Mouse (Mus musculus): Measurements from ENCODE around the gene Chl1. TPM values are rescaled to one million over a fixed set of nuclear protein-coding genes. Genes with fewer than 3 reads are reported as not detected.
A peak's percentile ranks its signal among the peaks of the same experiment; 100 is the strongest.

Chl1 gene
- polyA plus RNA-seq, 1 experiment from 2014 or later: 0.06 TPM

- Histone ChIP-seq H3K27ac (replicated peaks) (no peak overlapping the region), H3K4me3 (replicated peaks) (no peak overlapping the region), H3K9me3 (replicated peaks) (no peaks in the 10 kb centered on the region), H3K4me2 (no peak overlapping the region), H3K36me3 (replicated peaks) (no peaks in the 10 kb centered on the region), H3K9ac (no peak overlapping the region), H3K27me3 (no peaks in the 10 kb centered on the region), H3K4me1 (replicated peaks) (no peaks in the 10 kb centered on the region)
- ATAC-seq (ENCODE audit: insufficient read depth): no peak
- 67% methylated on average over 3 of the region's 3 CpGs for WGBS (ENCODE audit: insufficient replicate concordance)
These were observed 162.7 kb downstream of the Chl1 start for GRCm38 (mm10) chr6:103673111-103673510.

- Histone ChIP-seq H3K4me1 (replicated peaks) (no peaks in the 10 kb centered on the region), H3K9ac (no peak overlapping the region), H3K9me3 (replicated peaks) (no peaks in the 10 kb centered on the region), H3K4me3 (replicated peaks) (no peak overlapping the region), H3K27ac (replicated peaks) (no peak overlapping the region), H3K27me3 (no peaks in the 10 kb centered on the region), H3K4me2 (no peak overlapping the region), H3K36me3 (replicated peaks) (no peaks in the 10 kb centered on the region)
- ATAC-seq (ENCODE audit: insufficient read depth): no peak
- WGBS (ENCODE audit: insufficient replicate concordance): 49% methylated on average over 6 of the region's 6 CpGs
These were observed 163.9 kb downstream of the Chl1 start for GRCm38 (mm10) chr6:103674332-103674731.

- ATAC-seq (ENCODE audit: insufficient read depth): no peak
- Histone ChIP-seq H3K36me3 (replicated peaks) (no peaks in the 10 kb centered on the region), H3K9me3 (replicated peaks) (no peaks in the 10 kb centered on the region), H3K9ac (no peak overlapping the region), H3K4me3 (replicated peaks) (no peak overlapping the region), H3K27ac (replicated peaks) (no peak overlapping the region), H3K4me1 (replicated peaks) (no peaks in the 10 kb centered on the region), H3K27me3 (no peaks in the 10 kb centered on the region), H3K4me2 (no peak overlapping the region)
- 78% methylated on average over 2 of the region's 2 CpGs for WGBS (ENCODE audit: insufficient replicate concordance)
These were observed 164.8 kb downstream of the Chl1 start for GRCm38 (mm10) chr6:103675145-103675544.

- H3K27me3 ChIP-seq: no peaks in the 10 kb centered on the region
- no peak overlapping the region for H3K27ac ChIP-seq (replicated peaks)
- no peaks in the 10 kb centered on the region for H3K4me1 ChIP-seq (replicated peaks)
- H3K9me3 ChIP-seq (replicated peaks): no peaks in the 10 kb centered on the region
- no peaks in the 10 kb centered on the region for H3K36me3 ChIP-seq (replicated peaks)
- ATAC-seq (ENCODE audit: insufficient read depth): no peak
- H3K4me3 ChIP-seq (replicated peaks): no peak overlapping the region
- 82% methylated on average over 5 of the region's 5 CpGs for WGBS (ENCODE audit: insufficient replicate concordance)
- no peak overlapping the region for H3K4me2 ChIP-seq
- H3K9ac ChIP-seq: no peak overlapping the region
These were observed 166.3 kb downstream of the Chl1 start for GRCm38 (mm10) chr6:103676664-103677063.

GRCm38 (mm10) chr6:103677072-103677471 lies 166.7 kb downstream of the Chl1 start:
- Histone ChIP-seq H3K27me3 (no peaks in the 10 kb centered on the region), H3K4me1 (replicated peaks) (no peaks in the 10 kb centered on the region), H3K4me2 (no peak overlapping the region), H3K27ac (replicated peaks) (no peak overlapping the region), H3K36me3 (replicated peaks) (no peaks in the 10 kb centered on the region), H3K9me3 (replicated peaks) (no peaks in the 10 kb centered on the region), H3K4me3 (replicated peaks) (no peak overlapping the region), H3K9ac (no peak overlapping the region)
- 65% methylated on average over 1 of the region's 1 CpGs for WGBS (ENCODE audit: insufficient replicate concordance)
- ATAC-seq (ENCODE audit: insufficient read depth): no peak

GRCm38 (mm10) chr6:103682854-103683574 lies 172.6 kb downstream of the Chl1 start:
- no peak for ATAC-seq (ENCODE audit: insufficient read depth)
- no peak overlapping the region for H3K27ac ChIP-seq (replicated peaks)
- H3K36me3 ChIP-seq (replicated peaks): no peaks in the 10 kb centered on the region
- no peaks in the 10 kb centered on the region for H3K27me3 ChIP-seq
- H3K4me1 ChIP-seq (replicated peaks): no peaks in the 10 kb centered on the region
- no peak overlapping the region for H3K4me3 ChIP-seq (replicated peaks)
- H3K9ac ChIP-seq: no peak overlapping the region
- WGBS (ENCODE audit: insufficient replicate concordance): 12% methylated on average over 8 of the region's 8 CpGs
- no peak overlapping the region for H3K4me2 ChIP-seq
- H3K9me3 ChIP-seq (replicated peaks): no peaks in the 10 kb centered on the region

GRCm38 (mm10) chr6:103692511-103692910 lies 182.1 kb downstream of the Chl1 start:
- H3K27me3 ChIP-seq: no peaks in the 10 kb centered on the region
- no peak overlapping the region for H3K27ac ChIP-seq (replicated peaks)
- H3K4me1 ChIP-seq (replicated peaks): peaks cover under 1% of the 10 kb centered on the region; the same call in 1 of the 2 replicates
- no peak for ATAC-seq (ENCODE audit: insufficient read depth)
- no peak overlapping the region for H3K9ac ChIP-seq
- H3K4me2 ChIP-seq: no peak overlapping the region
- WGBS (ENCODE audit: insufficient replicate concordance): 60% methylated on average over 3 of the region's 3 CpGs
- no peaks in the 10 kb centered on the region for H3K9me3 ChIP-seq (replicated peaks)
- H3K4me3 ChIP-seq (replicated peaks): no peak overlapping the region
- H3K36me3 ChIP-seq (replicated peaks): no peaks in the 10 kb centered on the region

- Histone ChIP-seq H3K4me1 (replicated peaks) (peaks cover 13% of the 10 kb centered on the region), H3K36me3 (replicated peaks) (no peaks in the 10 kb centered on the region)
These were observed 187.1 kb downstream of the Chl1 start for GRCm38 (mm10) chr6:103697349-103698028.

GRCm38 (mm10) chr6:103699482-103699881 lies 189.1 kb downstream of the Chl1 start:
- Histone ChIP-seq H3K36me3 (replicated peaks) (no peaks in the 10 kb centered on the region), H3K27ac (replicated peaks) (no peak overlapping the region), H3K27me3 (no peaks in the 10 kb centered on the region), H3K4me1 (replicated peaks) (peaks cover 13% of the 10 kb centered on the region), H3K9ac (no peak overlapping the region), H3K4me3 (replicated peaks) (no peak overlapping the region), H3K4me2 (no peak overlapping the region), H3K9me3 (replicated peaks) (no peaks in the 10 kb centered on the region)
- ATAC-seq (ENCODE audit: insufficient read depth): no peak
- 73% methylated on average over 1 of the region's 1 CpGs for WGBS (ENCODE audit: insufficient replicate concordance)

More at GRCm38 (mm10) chr6:103697349-103698028, 187.1 kb downstream of the Chl1 start:
- Histone ChIP-seq H3K27ac (replicated peaks) (no peak overlapping the region), H3K9ac (no peak overlapping the region), H3K27me3 (no peaks in the 10 kb centered on the region), H3K9me3 (replicated peaks) (no peaks in the 10 kb centered on the region), H3K4me2 (no peak overlapping the region), H3K4me3 (replicated peaks) (no peak overlapping the region)
- no peak for ATAC-seq (ENCODE audit: insufficient read depth)
- WGBS (ENCODE audit: insufficient replicate concordance): 54% methylated on average over 7 of the region's 7 CpGs

GRCm38 (mm10) chr6:103699895-103700294 lies 189.5 kb downstream of the Chl1 start:
- Histone ChIP-seq H3K4me2 (no peak overlapping the region), H3K36me3 (replicated peaks) (no peaks in the 10 kb centered on the region), H3K9me3 (replicated peaks) (no peaks in the 10 kb centered on the region), H3K4me1 (replicated peaks) (peaks cover 13% of the 10 kb centered on the region), H3K27ac (replicated peaks) (no peak overlapping the region), H3K9ac (no peak overlapping the region), H3K27me3 (no peaks in the 10 kb centered on the region), H3K4me3 (replicated peaks) (no peak overlapping the region)
- 55% methylated on average over 1 of the region's 1 CpGs for WGBS (ENCODE audit: insufficient replicate concordance)
- peak; percentile 59 for ATAC-seq (ENCODE audit: insufficient read depth)

- H3K4me2 ChIP-seq: peak overlapping the region; percentile 25; the same call in 1 of the 2 replicates
- peaks cover 13% of the 10 kb centered on the region for H3K4me1 ChIP-seq (replicated peaks)
- peak; percentile 94 for ATAC-seq (ENCODE audit: insufficient read depth)
- H3K27me3 ChIP-seq: no peaks in the 10 kb centered on the region
- WGBS (ENCODE audit: insufficient replicate concordance): 22% methylated on average over 7 of the region's 7 CpGs
- H3K9ac ChIP-seq: no peak overlapping the region
- no peak overlapping the region for H3K4me3 ChIP-seq (replicated peaks)
- H3K9me3 ChIP-seq (replicated peaks): no peaks in the 10 kb centered on the region
- H3K27ac ChIP-seq (replicated peaks): 0 out of 2 replicates have a peak overlapping the region, but pooled peaks have one; percentile 24
- H3K36me3 ChIP-seq (replicated peaks): no peaks in the 10 kb centered on the region
These were observed 189.9 kb downstream of the Chl1 start for GRCm38 (mm10) chr6:103700336-103700735.

Measured in liver, embryonic 15.5 days (tissue).